Mouse (Mus musculus): ENCODE results near the gene Ldhd.

- TF ChIP-seq CHD1 (IDR thresholded peaks at IDR 0.05; ENCODE audit: low read depth, low read length): no peak
- TF ChIP-seq TCF12 (IDR thresholded peaks at IDR 0.05; ENCODE audit: low read depth, low read length): no peak
- TF ChIP-seq NRF1 (IDR thresholded peaks at IDR 0.05; ENCODE audit: insufficient read depth, low read depth, low read length, poor library complexity, severe bottlenecking): no peak
- no peak for TF ChIP-seq TBP (IDR thresholded peaks at IDR 0.05; ENCODE audit: low read depth, low read length)
- TF ChIP-seq CTCF (IDR thresholded peaks at IDR 0.05 in 2 of 3, conservative IDR thresholded peaks at IDR 0.05 in 1 of 3; ENCODE audit: control insufficient read depth in 1 of 3, insufficient read depth in 1 of 3, low read depth in 2 of 3, low read length in 3 of 3, poor library complexity in 1 of 3, severe bottlenecking in 1 of 3): no peak
- TF ChIP-seq ZMIZ1 (IDR thresholded peaks at IDR 0.05; ENCODE audit: low read depth, low read length): no peak
Measured at GRCm38 (mm10) chr8:111618273-111618672, 11.9 kb downstream of the Ldhd start.

Measured in MEL (cell line).